31 mouse cellular contexts compared by ENCODE assay signal in genomic region chr5:130329889-130330288, GRCm38 (mm10). TPM values are rescaled to one million over a fixed set of nuclear protein-coding genes. Genes with fewer than 3 reads are reported as not detected.
A peak's percentile ranks its signal among the peaks of the same experiment; 100 is the strongest.
DNase-seq lines count a peak whose midpoint lies in the region; ATAC-seq and TF ChIP-seq lines count a peak whose summit lies in the region.
"Had no signal": no experiment of that assay in that cellular context is flagged by ENCODE, and none has a peak within 500 bp of the region (broad histone marks: within the 10 kb centered on the region; RNA-seq: fewer than 3 reads in every experiment).

No protein-coding gene starts in this region.

- no peak for TF ChIP-seq CTCF in G1E (IDR thresholded peaks at IDR 0.05; ENCODE audit: low read depth, low read length)
- no peak for TF ChIP-seq CTCF in left cerebral cortex, adult 2 months (IDR thresholded peaks at IDR 0.05)

- no peak overlapping the region for H3K27ac ChIP-seq in left cerebral cortex, adult 2 months
- H3K27ac ChIP-seq in heart, embryonic 12.5 days (ENCODE audit: poor library complexity, severe bottlenecking), result no peak overlapping the region
- H3K27ac ChIP-seq: embryonic facial prominence, embryonic 12.5 days; embryonic facial prominence, embryonic 15.5 days; gastrocnemius, adult 2 months; heart, adult 2 months; heart, embryonic 15.5 days; hindbrain, embryonic 14.5 days; hindbrain, postnatal 0 days had no signal

- peaks cover 78% of the 10 kb centered on the region for H3K36me3 ChIP-seq in G1E (replicated peaks)
- H3K36me3 ChIP-seq in heart, embryonic 12.5 days, result peaks cover 30% of the 10 kb centered on the region

- no peak overlapping the region for H3K4me3 ChIP-seq in G1E (ENCODE audit: low read depth, low read length)
- H3K4me3 ChIP-seq in left cerebral cortex, adult 2 months, result no peak overlapping the region
- H3K4me3 ChIP-seq in heart, embryonic 12.5 days, result no peak overlapping the region
- H3K4me3 ChIP-seq: embryonic facial prominence, embryonic 12.5 days; embryonic facial prominence, embryonic 15.5 days; gastrocnemius, adult 2 months; heart, adult 2 months; heart, embryonic 15.5 days had no signal

- peak; percentile 62 for ATAC-seq in G1E (ENCODE audit: extremely low read depth, insufficient number of reproducible peaks, low FRiP score, poor library complexity, severe bottlenecking)
- ATAC-seq in common myeloid progenitor, adult 5-6 weeks (replicated peaks; ENCODE audit: low read depth, poor library complexity, severe bottlenecking), result peak; percentile 79
- ATAC-seq in megakaryocyte, adult 5-6 weeks (ENCODE audit: poor library complexity, severe bottlenecking), result peak; percentile 21; the same call in 1 of the 2 replicates
- no peak for ATAC-seq in heart, embryonic 12.5 days (ENCODE audit: insufficient number of reproducible peaks, low FRiP score)
- ATAC-seq: forebrain, embryonic 14.5 days; forebrain, postnatal 0 days; hindbrain, postnatal 0 days; inflammation-experienced regulatory T-cells, adult 6 months; intestine, embryonic 16.5 days had no signal

- H3K4me1 ChIP-seq in G1E (ENCODE audit: insufficient read depth, low read depth, low read length), result peaks cover 5% of the 10 kb centered on the region
- H3K4me1 ChIP-seq in heart, embryonic 12.5 days (replicated peaks), result no peaks in the 10 kb centered on the region
- H3K4me1 ChIP-seq: embryonic facial prominence, embryonic 12.5 days; embryonic facial prominence, embryonic 15.5 days; heart, embryonic 15.5 days had no signal

- H3K4me2 ChIP-seq in heart, embryonic 12.5 days, result no peak overlapping the region
- H3K4me2 ChIP-seq: embryonic facial prominence, embryonic 12.5 days; embryonic facial prominence, embryonic 15.5 days; heart, embryonic 11.5 days; heart, embryonic 15.5 days; hindbrain, embryonic 14.5 days had no signal

- peak; percentile 34 for DNase-seq in 416B (ENCODE audit: low read depth)
- no peak for DNase-seq in G1E (ENCODE audit: low spot score)
- no peak for DNase-seq in left cerebral cortex, adult 2 months (ENCODE audit: extremely low spot score in 1 of 2, low spot score in 2 of 2)
- no peak for DNase-seq in gastrocnemius, postnatal 36 days
- DNase-seq: adrenal gland, postnatal 10 days; adrenal gland, postnatal 36 days; cerebellum, adult 18-20 months; cerebellum, adult 9-10 months; forebrain, postnatal 0 days; gastrocnemius, adult 2 months; gastrocnemius, postnatal 14 days; heart, adult 2 months; heart, postnatal 10 days; heart, postnatal 36 days had no signal

- 65% methylated on average over 2 of the region's 2 CpGs for WGBS in heart, embryonic 12.5 days

- no peak overlapping the region for H3K9ac ChIP-seq in heart, embryonic 12.5 days
- H3K9ac ChIP-seq: embryonic facial prominence, embryonic 12.5 days; embryonic facial prominence, embryonic 15.5 days; forebrain, postnatal 0 days; heart, embryonic 15.5 days; hindbrain, embryonic 14.5 days had no signal

- no peaks in the 10 kb centered on the region for H3K27me3 ChIP-seq in G1E (ENCODE audit: insufficient read depth, low read length)
- H3K27me3 ChIP-seq in heart, embryonic 12.5 days (replicated peaks), result no peaks in the 10 kb centered on the region
- H3K27me3 ChIP-seq: embryonic facial prominence, embryonic 12.5 days; embryonic facial prominence, embryonic 15.5 days; heart, embryonic 15.5 days had no signal

- intact Hi-C loops in left cerebral cortex, adult 2 months (cut with DNase I), result no loop called here
- intact Hi-C loops in gastrocnemius, postnatal 36 days (cut with DNase I), result no loop called here

- H3K9me3 ChIP-seq in G1E (replicated peaks), result peaks cover 2% of the 10 kb centered on the region; the same call in 1 of the 2 replicates
- H3K9me3 ChIP-seq in heart, embryonic 12.5 days (replicated peaks), result no peaks in the 10 kb centered on the region; the same call in 1 of the 2 replicates
- H3K9me3 ChIP-seq: embryonic facial prominence, embryonic 15.5 days; heart, embryonic 15.5 days had no signal

RNA-seq across cellular contexts. Expression of gene Caln1, which starts 39.4 kb away (rescaled TPM):
- not detected in 2 replicates for total RNA-seq in G1E (2014; fragmentation: Nextera tagmentation)
- 0.06 and 0.11 TPM in 2 replicates for total RNA-seq in G1E (2017)
- polyA plus RNA-seq in G1E (2012), result not detected in 2 replicates
- total RNA-seq in common myeloid progenitor, adult 5-6 weeks (2017), result not detected in 2 replicates
- not detected in 2 replicates for total RNA-seq in megakaryocyte, adult 5-6 weeks (2015)
- total RNA-seq in megakaryocyte, adult 5-6 weeks (2017), result not detected in 2 replicates
- 100 to 1,000 TPM; 116 to 124 TPM for total RNA-seq in left cerebral cortex, adult 2 months (2021)
- polyA plus RNA-seq in heart, embryonic 12.5 days (2016; fragmentation: Nextera tagmentation; extraction: Ambion mirVana), result 0.03 TPM in 1 of 2 replicates, not detected in the other
- not detected for total RNA-seq in gastrocnemius, postnatal 36 days (2021)
- total RNA-seq: ES-E14; heart, adult 2 months; heart, postnatal 36 days had no signal
- polyA plus RNA-seq: heart, adult 2 months; inflammation-experienced regulatory T-cells, adult 6 months had no signal

RNA-seq across cellular contexts. Expression of gene A330070K13Rik, which starts 54.5 kb away (rescaled TPM):
- not detected in 2 replicates for total RNA-seq in G1E (2014; fragmentation: Nextera tagmentation)
- not detected in 2 replicates for total RNA-seq in G1E (2017)
- not detected in 2 replicates for polyA plus RNA-seq in G1E (2012)
- total RNA-seq in common myeloid progenitor, adult 5-6 weeks (2017), result not detected in 2 replicates
- total RNA-seq in megakaryocyte, adult 5-6 weeks (2015), result not detected in 2 replicates
- total RNA-seq in megakaryocyte, adult 5-6 weeks (2017), result not detected in 2 replicates
- 1 to 10 TPM; 1.0 to 1.6 TPM for total RNA-seq in left cerebral cortex, adult 2 months (2021)
- polyA plus RNA-seq in heart, embryonic 12.5 days (2016; fragmentation: Nextera tagmentation; extraction: Ambion mirVana), result not detected in 2 replicates
- not detected for total RNA-seq in gastrocnemius, postnatal 36 days (2021)
- total RNA-seq: adrenal gland, adult 18-20 months; adrenal gland, postnatal 10 days; adrenal gland, postnatal 36 days; ES-E14; forebrain, postnatal 0 days; gastrocnemius, adult 2 months; gastrocnemius, postnatal 14 days; heart, adult 2 months; heart, postnatal 10 days; heart, postnatal 36 days; hindbrain, postnatal 0 days had no signal
- polyA plus RNA-seq: embryonic facial prominence, embryonic 12.5 days; embryonic facial prominence, embryonic 15.5 days; forebrain, embryonic 11.5 days; forebrain, embryonic 14.5 days; gonadal fat pad, adult 2 months; heart, adult 2 months; heart, embryonic 11.5 days; heart, embryonic 15.5 days; hindbrain, embryonic 11.5 days; hindbrain, embryonic 14.5 days; inflammation-experienced regulatory T-cells, adult 6 months; intestine, embryonic 16.5 days had no signal

Comparison
In these comparisons a context has a peak if more than half of its experiments do, and no peak if none do; other contexts are left out.
1. RNA of gene Caln1, which starts 39.4 kb away (total RNA-seq): 116 to 124 TPM in left cerebral cortex, adult 2 months; not detected in gastrocnemius, postnatal 36 days, 0.06 to 0.11 TPM in G1E, not detected in common myeloid progenitor, adult 5-6 weeks and not detected in megakaryocyte, adult 5-6 weeks; every median in the first group is over 10 times any median in the second.